Mouse (Mus musculus) thymus, adult 2 months (tissue): ENCODE data around the gene Zbtb1. TPM values are rescaled to one million over a fixed set of nuclear protein-coding genes. Genes with fewer than 3 reads are reported as not detected.

Experiments used
- DNase-seq: peaks from one replicate; pipeline ENCODE4 v3.0.0; 2021
- H3K27ac ChIP-seq: fragments of 200-500 bp; 2 replicates; pipeline ENCODE4 v1.5.1; 2012; ENCODE audit warnings: low read length, control low read depth; ENCODE audit not compliant: control insufficient read depth, insufficient read depth
- H3K27me3 ChIP-seq: fragments of 200-500 bp; 2 replicates; pipeline ENCODE4 v1.6.1; 2012; ENCODE audit warnings: mild to moderate bottlenecking, low read length, moderate library complexity, mixed read lengths; ENCODE audit not compliant: control insufficient read depth, insufficient read depth
- H3K36me3 ChIP-seq: fragments of 200-500 bp; 2 replicates; pipeline ENCODE4 v1.6.1; 2012; ENCODE audit warnings: mild to moderate bottlenecking, low read length, moderate library complexity; ENCODE audit not compliant: control insufficient read depth, insufficient read depth
- H3K4me1 ChIP-seq: fragments of 200-500 bp; replicated peaks from 2 replicates; pipeline ENCODE4 v1.6.1; 2012; ENCODE audit warnings: low read length; ENCODE audit not compliant: control insufficient read depth, insufficient read depth
- H3K4me3 ChIP-seq: fragments of 200-500 bp; 2 replicates; pipeline ENCODE4 v1.5.1; 2012; ENCODE audit warnings: mild to moderate bottlenecking, low read length, control low read depth, moderate library complexity; ENCODE audit not compliant: control insufficient read depth, insufficient read depth
- CTCF ChIP-seq: fragments of 200-500 bp; IDR thresholded peaks from 2 replicates; pipeline ENCODE4 v1.5.1; 2012; ENCODE audit warnings: mild to moderate bottlenecking, control low read depth, low read length, moderate library complexity, borderline replicate concordance; ENCODE audit not compliant: control insufficient read depth, poor library complexity, insufficient read depth; ENCODE audit errors: extremely low read depth
- POLR2A ChIP-seq: fragments of 200-500 bp; IDR thresholded peaks from 2 replicates; pipeline ENCODE4 v1.6.1; 2012; ENCODE audit warnings: mild to moderate bottlenecking, low read length, control low read depth, moderate library complexity; ENCODE audit not compliant: control insufficient read depth, poor library complexity, insufficient read depth; ENCODE audit errors: extremely low read depth
- WGBS: fragments of 180-500 bp; shearing (Covaris S2); methylation state at CpG from one replicate; pipeline ENCODE4 v1.1.7; 2018; 5-methylcytosine and 5-hydroxymethylcytosine counted together
- polyA plus RNA-seq: library from polyadenylated mRNA; depleted of rRNA; stranded (reverse); fragments of >200 nt; gene quantifications from 2 replicates; pipeline ENCODE4 v1.2.3, GENCODE M21; 2012

Zbtb1 gene
- polyA plus RNA-seq, 1 experiment, result 7.2 TPM

DNA sequence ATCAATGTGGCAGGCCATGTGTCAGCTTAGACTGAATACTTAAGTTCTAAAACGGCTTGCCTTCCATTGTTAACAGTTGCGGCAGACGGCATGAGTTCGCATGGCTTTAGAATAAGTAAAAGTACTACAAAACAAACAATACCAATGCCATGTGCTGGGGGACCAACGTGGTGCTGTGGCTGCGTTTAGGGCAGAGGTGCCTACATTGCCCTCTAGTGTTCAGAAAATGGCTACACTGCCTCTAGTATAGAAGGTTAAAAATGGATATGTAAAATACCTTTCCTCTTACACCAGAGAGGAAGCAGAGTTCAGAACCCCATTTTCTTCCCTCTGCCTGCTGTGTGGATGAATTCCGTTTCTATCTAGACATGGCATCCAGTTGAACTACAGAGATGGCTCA, 6.6 kb downstream of the Zbtb1 start:
- TF ChIP-seq POLR2A, result no peak
- TF ChIP-seq CTCF, result no peak
- Histone ChIP-seq H3K4me3 (no peak overlapping the region), H3K27ac (no peak overlapping the region), H3K36me3 (no peaks in the 10 kb centered on the region), H3K4me1 (peaks cover 18% of the 10 kb centered on the region), H3K27me3 (no peaks in the 10 kb centered on the region)
- peak; percentile 53 for DNase-seq
- 32% methylated on average over 7 of the region's 7 CpGs for WGBS

DNA sequence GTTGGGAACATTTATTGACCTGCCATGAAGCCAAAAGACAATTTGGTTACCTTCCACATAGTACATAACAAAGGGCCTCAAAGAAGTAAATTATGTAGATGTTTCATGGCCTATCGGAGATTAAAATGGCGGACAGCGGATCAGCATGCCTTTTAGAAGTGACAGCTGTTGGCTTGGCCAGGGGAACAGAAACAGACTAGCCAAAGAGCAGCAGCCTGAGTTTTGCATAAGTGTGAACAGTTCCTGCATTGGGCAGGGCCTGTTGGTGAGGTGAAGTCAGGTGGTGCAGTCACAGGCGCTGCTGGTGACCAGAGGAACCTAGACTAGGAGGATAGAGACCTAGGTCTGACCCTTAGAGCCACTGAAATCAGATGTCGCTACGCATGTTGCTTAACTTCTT, 7.0 kb downstream of the Zbtb1 start:
- TF ChIP-seq CTCF (no peak), POLR2A (no peak)
- 94% methylated on average over 6 of the region's 6 CpGs for WGBS
- no peak for DNase-seq
- Histone ChIP-seq H3K36me3 (no peaks in the 10 kb centered on the region), H3K4me1 (peaks cover 17% of the 10 kb centered on the region), H3K27me3 (no peaks in the 10 kb centered on the region), H3K27ac (no peak overlapping the region), H3K4me3 (no peak overlapping the region)

DNA sequence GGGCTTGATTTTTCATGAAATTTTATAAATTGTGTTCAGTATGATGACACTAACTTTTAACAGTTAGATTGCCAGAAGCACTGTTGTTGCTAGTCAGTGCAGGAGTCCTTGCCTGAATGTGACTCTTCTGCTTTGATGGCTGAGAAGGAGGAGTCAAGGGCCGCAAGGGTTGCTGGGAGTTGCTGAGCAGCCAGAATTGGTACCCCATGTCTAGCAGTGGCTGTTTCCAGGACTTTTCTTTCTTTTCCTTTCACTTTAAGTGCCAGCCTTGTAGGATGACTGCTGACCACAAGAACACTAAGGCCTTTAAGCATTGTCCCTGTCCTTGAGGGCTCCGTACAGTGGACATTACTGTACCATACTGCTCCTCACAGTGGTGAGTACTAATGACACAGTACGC, 7.7 kb downstream of the Zbtb1 start:
- Histone ChIP-seq H3K27me3 (no peaks in the 10 kb centered on the region), H3K4me1 (peaks cover 11% of the 10 kb centered on the region), H3K36me3 (no peaks in the 10 kb centered on the region), H3K27ac (no peak overlapping the region), H3K4me3 (no peak overlapping the region)
- 90% methylated on average over 3 of the region's 3 CpGs for WGBS
- TF ChIP-seq POLR2A, result no peak
- DNase-seq, result no peak

DNA sequence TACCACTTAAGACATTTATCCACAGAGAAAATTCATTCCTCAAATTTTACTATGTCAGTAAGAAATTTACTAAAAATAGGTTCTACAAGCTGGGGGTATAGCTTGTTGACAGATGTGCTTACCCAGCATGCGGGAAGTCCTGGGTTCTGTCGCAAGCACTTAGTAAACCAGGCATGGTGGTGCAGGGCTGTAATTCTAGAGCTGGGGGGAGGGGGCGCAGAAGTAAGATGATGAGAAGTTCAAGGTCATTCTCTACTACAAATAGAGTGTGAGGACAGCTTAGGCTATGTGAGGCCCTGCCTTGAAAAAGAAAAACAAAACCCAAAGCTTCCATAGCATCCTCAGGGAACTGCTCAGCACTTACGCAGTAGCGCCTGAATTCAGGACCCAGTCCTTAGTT, 8.5 kb downstream of the Zbtb1 start:
- Histone ChIP-seq H3K27ac (no peak overlapping the region), H3K4me1 (peaks cover 8% of the 10 kb centered on the region), H3K4me3 (no peak overlapping the region), H3K27me3 (no peaks in the 10 kb centered on the region), H3K36me3 (no peaks in the 10 kb centered on the region)
- TF ChIP-seq CTCF (no peak), POLR2A (no peak)
- DNase-seq, result no peak
- 97% methylated on average over 5 of the region's 5 CpGs for WGBS

DNA sequence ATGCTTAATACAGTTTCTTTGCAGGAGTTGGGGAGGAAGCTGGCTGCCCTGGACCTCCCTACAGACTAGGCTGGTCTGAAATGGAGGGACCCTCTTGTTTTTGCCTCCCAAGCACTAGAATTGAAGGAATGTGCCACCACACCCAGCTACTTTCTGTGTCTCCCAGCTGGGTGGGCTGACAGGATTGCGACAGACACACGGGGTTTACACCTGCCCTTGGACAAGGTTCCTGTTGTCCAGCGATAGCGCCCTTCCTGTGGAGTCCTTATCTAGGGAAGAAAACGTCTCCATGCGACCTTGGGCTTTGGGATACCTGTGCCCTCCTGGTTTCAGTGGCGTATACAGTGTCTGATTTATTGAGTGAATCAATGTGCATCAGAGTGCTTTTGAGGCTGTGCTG, 10.1 kb downstream of the Zbtb1 start:
- H3K36me3 ChIP-seq, result peaks cover under 1% of the 10 kb centered on the region; the same call in 1 of the 2 replicates
- no peak for DNase-seq
- 96% methylated on average over 7 of the region's 7 CpGs for WGBS
- no peak overlapping the region for H3K27ac ChIP-seq
- H3K27me3 ChIP-seq, result no peaks in the 10 kb centered on the region
- no peak overlapping the region for H3K4me3 ChIP-seq
- TF ChIP-seq POLR2A, result no peak
- no peak for TF ChIP-seq CTCF
- H3K4me1 ChIP-seq, result peaks cover 5% of the 10 kb centered on the region

DNA sequence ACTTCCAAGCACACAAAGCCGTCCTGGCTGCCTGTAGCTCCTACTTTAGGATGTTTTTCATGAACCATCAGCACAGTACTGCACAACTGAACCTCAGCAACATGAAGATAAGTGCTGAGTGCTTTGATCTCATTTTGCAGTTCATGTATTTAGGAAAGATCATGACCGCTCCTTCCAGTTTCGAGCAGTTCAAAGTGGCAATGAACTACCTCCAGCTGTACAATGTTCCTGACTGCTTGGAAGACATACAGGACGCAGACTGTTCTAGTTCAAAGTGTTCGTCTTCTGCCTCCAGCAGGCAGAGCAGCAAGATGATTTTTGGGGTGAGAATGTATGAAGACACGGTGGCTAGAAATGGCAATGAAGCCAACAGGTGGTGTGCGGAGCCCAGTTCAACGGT, 15.3 kb downstream of the Zbtb1 start:
- no peak for DNase-seq
- no peak overlapping the region for H3K4me3 ChIP-seq
- no peak overlapping the region for H3K27ac ChIP-seq
- WGBS, result 93% methylated on average over 8 of the region's 8 CpGs
- H3K4me1 ChIP-seq, result no peaks in the 10 kb centered on the region
- no peaks in the 10 kb centered on the region for H3K27me3 ChIP-seq
- H3K36me3 ChIP-seq, result peaks cover 36% of the 10 kb centered on the region
- TF ChIP-seq CTCF, result no peak
- TF ChIP-seq POLR2A, result no peak

DNA sequence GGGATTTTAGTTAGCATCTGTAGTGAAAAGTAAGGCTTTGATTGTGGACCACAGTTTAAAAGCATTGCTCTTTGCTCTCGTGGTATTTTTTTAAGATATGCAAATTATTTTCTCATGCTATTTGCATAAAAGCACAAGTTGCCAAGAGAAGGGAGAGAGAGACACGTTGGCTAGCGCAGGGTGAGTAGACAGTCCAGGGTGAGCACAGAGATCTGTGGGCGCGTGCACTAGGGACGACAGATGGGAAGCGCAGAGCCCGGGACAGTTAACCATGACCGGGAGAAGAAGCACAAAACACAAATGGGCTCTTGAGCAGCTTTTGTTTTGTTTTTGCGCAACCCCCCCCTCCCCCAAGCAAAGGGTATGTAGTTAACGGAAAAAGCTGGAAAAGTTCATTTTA, 18.7 kb downstream of the Zbtb1 start:
- no peaks in the 10 kb centered on the region for H3K4me1 ChIP-seq
- WGBS, result 91% methylated on average over 11 of the region's 11 CpGs
- TF ChIP-seq CTCF (no peak), POLR2A (no peak)
- H3K4me3 ChIP-seq, result no peak overlapping the region
- no peak overlapping the region for H3K27ac ChIP-seq
- H3K36me3 ChIP-seq, result peaks cover 38% of the 10 kb centered on the region
- H3K27me3 ChIP-seq, result no peaks in the 10 kb centered on the region
- DNase-seq, result no peak
